Mouse (Mus musculus) lung, postnatal 25 days (tissue): Measurements from ENCODE around the gene Irf8.
"Not testable (repeated sequence)": the region's sequence is repeated elsewhere in the genome, so short reads cannot be mapped to it uniquely, and the experiment has no call there.

ENCODE experiments used
- DNase-seq: peaks from one replicate; pipeline ENCODE4 v3.0.0; 2022; ENCODE audit warnings: low spot score

Gene Irf8

GRCm38 (mm10) chr8:120723025-120723424 lies 13.1 kb upstream of the Irf8 start:
- DNase-seq, result no peak

DNA sequence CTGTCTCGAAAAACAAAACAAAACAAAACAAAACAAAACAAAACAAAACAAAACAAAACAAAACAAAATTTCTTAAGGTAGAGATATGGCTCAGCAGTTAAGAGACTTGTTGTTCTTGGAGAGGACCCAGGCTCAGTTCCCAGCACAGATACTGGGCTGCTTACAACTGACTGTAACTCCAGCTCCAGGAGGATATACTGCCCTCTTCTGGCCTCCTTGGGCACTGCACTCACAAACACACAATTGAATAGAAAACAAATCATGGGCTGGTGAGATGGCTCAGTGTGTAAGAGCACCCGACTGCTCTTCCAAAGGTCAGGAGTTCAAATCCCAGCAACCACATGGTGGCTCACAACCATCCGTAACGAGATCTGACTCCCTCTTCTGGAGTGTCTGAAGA lies 12.1 kb upstream of the Irf8 start:
- not testable (repeated sequence) for DNase-seq

- DNase-seq, result peak; percentile 43
Observed at GRCm38 (mm10) chr8:120724816-120725575, 11.2 kb upstream of the Irf8 start.

- DNase-seq, result no peak
Observed at GRCm38 (mm10) chr8:120725576-120725950, 10.6 kb upstream of the Irf8 start.

DNA sequence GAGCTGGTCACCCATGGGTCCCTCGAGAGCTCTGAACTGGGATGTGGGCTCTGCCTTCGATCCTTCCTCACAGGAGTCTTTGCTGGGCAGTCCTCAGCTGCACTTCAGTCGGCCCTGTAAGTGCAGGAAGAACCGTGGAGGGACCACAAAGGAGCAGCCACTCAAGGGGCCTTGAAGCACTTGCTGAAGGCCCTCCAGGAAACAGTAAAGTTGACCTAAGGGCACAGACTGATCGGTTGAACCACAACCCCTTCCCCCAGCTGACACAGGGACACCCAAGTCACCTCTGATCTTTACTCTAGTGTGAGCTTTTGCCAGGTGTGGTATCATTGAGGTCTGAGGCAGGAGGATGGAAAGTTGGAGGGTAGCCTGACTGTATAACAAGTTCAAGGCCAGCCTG lies 10.1 kb upstream of the Irf8 start:
- no peak for DNase-seq

GRCm38 (mm10) chr8:120728488-120729160 lies 7.5 kb upstream of the Irf8 start:
- DNase-seq, result no peak

DNA sequence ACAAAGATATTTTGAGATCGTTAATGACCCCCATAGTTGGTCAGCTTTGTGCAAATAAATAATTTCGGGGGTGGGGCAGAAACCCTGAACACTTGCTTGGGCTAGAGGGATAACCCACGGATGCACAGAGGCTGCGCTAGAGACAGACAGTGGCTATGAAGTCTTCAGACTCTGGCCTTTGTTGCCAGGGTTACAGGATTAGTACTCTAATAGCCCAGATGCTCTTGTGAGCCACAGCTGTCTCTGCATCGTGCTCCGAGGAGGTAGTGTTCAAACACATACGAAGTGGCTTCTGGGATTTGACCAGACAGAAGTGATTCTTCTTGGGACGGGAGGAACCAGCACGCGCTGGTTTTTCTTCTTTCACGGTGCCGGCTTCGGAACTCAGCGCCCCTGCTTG lies 4.6 kb upstream of the Irf8 start:
- no peak for DNase-seq

- DNase-seq, result no peak
Observed at GRCm38 (mm10) chr8:120732068-120732467, 4.1 kb upstream of the Irf8 start.

DNA sequence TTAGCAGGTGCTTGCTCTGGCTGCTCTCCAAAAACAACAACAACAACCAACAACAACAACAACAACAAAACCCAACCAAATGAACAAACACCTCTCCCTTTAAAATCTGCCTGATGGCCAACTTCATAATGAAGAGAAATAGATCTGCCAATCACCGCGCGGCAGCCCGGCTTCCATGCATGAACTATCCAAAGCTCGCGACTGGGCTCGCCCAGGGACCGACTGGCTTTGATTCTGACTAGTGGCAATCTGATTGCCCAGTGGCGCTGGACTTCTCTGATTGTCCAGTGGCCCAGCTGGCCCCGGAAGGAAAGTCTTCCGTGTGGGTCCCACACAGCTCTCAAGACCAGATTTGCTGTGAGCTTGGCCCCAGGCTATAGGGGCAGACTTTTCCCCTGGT lies 328 bp downstream of the Irf8 start:
- DNase-seq, result no peak

- no peak for DNase-seq
Observed at GRCm38 (mm10) chr8:120737166-120737565, 1.0 kb downstream of the Irf8 start.

DNA sequence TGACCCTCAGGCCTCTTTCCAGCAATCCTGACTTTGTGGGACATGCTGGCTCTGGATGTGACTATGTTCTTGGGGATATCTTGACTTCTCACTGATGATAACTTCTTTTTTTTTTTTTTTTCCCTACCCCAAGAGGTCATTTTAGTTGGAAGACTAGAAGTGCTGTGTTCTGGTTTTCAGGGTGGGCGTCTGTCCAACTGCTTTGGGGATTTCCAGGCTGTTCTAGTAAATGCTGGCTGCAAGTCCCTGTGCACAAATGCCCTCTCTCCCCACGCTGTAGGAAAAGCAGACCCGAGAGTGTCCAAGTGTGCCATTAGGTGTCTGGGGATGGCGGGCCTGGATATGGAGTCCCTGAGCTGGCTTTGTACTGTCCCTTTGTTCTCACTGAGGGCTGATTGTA lies 2.6 kb downstream of the Irf8 start:
- DNase-seq, result no peak

DNA sequence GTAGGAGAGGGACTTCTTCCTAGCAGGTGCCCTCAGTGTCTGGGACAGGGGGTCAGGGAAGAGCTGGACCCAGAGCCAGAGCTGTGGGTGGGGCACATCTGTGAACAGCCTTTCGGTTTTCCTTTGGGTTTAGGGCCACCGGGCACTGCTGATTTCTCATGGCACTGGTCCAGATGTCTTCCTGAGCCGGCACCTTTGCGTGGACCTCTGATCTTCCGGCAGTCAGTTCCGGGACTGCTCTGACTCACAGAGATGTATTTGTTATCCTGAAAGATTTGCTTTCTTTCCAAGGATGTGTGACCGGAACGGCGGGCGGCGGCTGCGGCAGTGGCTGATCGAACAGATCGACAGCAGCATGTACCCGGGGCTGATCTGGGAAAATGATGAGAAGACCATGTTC lies 3.4 kb downstream of the Irf8 start:
- DNase-seq, result no peak

- no peak for DNase-seq
Observed at GRCm38 (mm10) chr8:120740579-120740978, 4.4 kb downstream of the Irf8 start.

- peak; percentile 43 for DNase-seq
Observed at GRCm38 (mm10) chr8:120741001-120741400, 4.8 kb downstream of the Irf8 start.

DNA sequence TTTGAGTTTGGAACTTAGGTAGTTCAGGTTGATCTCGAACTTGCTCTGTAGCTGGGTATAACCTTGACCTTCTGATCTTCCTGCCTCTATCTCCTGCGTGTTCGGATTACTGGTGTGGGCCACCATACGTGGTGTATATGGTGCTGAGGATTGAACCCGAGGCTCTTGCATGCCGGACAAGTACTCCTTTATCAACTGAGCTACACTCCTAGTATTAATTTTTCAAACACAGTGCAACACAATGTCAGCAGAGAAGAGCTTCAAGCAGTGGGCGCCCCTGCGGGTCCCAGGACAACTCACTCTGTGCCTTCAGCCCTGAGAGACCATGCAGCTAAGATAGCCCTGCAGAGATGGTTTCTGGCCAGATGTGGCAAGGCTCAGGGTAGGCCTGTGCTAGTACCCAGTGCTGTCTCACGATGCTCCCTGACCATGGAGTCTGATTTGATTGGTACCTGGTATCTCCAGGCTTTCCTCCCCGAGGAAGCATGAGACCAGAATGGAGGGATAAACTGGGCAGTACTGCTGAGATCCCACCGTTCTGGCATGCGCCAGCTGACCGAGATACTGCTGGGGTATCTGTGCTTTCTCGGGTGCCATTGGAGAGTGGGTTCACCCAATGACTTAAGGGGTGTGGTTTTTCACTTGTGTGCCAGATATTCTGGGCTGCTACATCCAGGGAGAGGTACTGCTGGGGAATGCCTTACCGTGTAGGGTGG lies 5.8 kb downstream of the Irf8 start:
- DNase-seq, result no peak

- DNase-seq, result peak; percentile 71
Observed at GRCm38 (mm10) chr8:120743149-120743897, 7.2 kb downstream of the Irf8 start.

DNA sequence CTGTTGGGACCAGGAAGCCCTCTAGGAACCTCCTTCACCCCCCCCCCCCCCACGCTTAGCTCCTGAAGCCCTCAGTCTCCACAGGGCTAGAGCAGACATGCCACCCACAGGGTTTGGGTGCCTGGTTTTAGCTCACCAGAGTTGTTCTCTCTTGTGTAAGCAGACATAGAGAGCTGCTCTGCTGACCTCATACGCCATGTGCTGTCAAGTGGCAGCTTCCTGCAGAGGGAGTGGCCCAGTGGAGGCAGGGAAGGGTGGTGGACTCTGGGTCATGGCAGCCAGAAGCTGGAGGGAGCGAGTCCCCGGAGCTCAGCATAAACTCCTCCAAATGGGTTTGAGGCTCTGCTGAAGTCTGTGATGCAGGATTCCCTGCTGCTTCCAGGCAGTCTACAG lies 7.7 kb downstream of the Irf8 start:
- peak; percentile 66 for DNase-seq

- DNase-seq, result no peak
Observed at GRCm38 (mm10) chr8:120744448-120744847, 8.3 kb downstream of the Irf8 start.

- DNase-seq, result no peak
Observed at GRCm38 (mm10) chr8:120745226-120745625, 9.1 kb downstream of the Irf8 start.

DNA sequence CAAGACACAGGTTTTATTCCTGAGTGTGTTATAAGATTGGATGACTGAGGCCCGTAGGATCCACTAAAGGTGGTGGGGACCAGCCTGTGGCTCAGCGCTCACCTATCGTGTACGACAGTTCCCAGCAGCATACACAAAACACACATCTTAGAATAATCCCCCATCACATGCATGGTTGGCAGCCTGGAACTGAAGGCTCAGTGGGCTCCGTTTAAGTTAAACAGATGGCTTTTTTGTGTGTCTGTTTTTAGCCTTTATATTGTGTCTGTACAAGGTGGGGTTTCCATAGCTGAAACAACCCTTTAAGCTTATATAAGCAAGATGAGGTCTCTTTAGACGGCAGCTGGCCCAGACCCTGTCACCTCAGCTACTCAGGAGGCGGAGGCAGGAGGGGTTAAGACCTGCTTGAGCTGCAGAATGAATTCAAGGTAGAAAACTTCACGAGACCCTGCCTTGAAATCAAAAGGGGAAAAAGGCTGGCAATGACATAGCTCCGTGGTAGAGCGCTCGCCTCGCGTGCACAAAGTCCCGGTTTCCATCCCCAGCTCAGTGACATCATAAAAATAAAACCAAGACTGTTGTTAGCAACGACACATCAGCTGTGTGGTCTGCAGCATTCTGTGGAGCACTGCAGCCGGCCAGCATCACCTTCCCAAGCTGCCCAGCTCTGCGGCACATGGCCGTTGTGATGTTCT lies 10.0 kb downstream of the Irf8 start:
- DNase-seq, result no peak

DNA sequence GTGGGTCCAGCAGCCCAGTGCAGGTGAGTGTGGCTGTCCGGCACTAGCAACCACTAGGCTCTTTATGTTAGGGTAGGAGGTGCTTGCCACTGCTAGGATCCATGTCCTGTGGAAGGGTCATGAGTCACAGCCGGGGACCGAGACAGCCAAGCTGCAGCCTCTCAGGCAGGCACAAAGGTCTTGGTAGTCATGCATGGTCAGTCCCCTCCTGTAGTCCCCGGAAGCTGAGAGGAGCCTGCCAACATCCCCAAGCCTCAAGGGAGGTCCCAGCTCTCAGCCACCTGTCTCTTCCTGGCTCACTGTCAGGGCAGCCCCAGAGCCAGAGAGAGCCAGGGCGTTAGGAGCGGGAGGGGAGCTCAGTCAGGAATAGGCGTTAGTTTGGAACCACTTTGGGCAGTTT lies 11.1 kb downstream of the Irf8 start:
- DNase-seq, result no peak

- no peak for DNase-seq
Observed at GRCm38 (mm10) chr8:120750616-120751015, 14.5 kb downstream of the Irf8 start.
